Mouse (Mus musculus) lung, embryonic 16.5 days (tissue): ENCODE measurements around the gene Dpf1. TPM values are rescaled to one million over a fixed set of nuclear protein-coding genes. Genes with fewer than 3 reads are reported as not detected.

Source experiments
- ATAC-seq: fragments of 200-750 bp; cut with Nextera tagmentation; 2 replicates; pipeline ENCODE4 v1.8.0; 2017; ENCODE audit warnings: low read depth, mild to moderate bottlenecking, moderate library complexity
- H3K27ac ChIP-seq: fragments of 300-500 bp; sonication (generic); 2 replicates; pipeline ENCODE4 v1.5.1; 2014; ENCODE audit warnings: mild to moderate bottlenecking, control low read depth, low read length
- H3K27me3 ChIP-seq: fragments of 300-500 bp; sonication (generic); 2 replicates; pipeline ENCODE4 v1.6.1; 2014; ENCODE audit warnings: low read depth, low read length, mixed read lengths; ENCODE audit not compliant: control insufficient read depth, insufficient read depth
- H3K36me3 ChIP-seq: fragments of 300-500 bp; sonication (generic); 2 replicates; pipeline ENCODE4 v1.6.1; 2014; ENCODE audit warnings: low read length; ENCODE audit not compliant: control insufficient read depth, insufficient read depth
- H3K4me1 ChIP-seq: fragments of 300-500 bp; sonication (generic); replicated peaks from 2 replicates; pipeline ENCODE4 v1.6.1; 2014; ENCODE audit warnings: low read length, mixed read lengths; ENCODE audit not compliant: control insufficient read depth, insufficient read depth
- H3K4me2 ChIP-seq: fragments of 300-500 bp; sonication (generic); 2 replicates; pipeline ENCODE4 v1.6.1; 2014; ENCODE audit warnings: low read depth, low read length, control low read depth
- H3K4me3 ChIP-seq: fragments of 300-500 bp; sonication (generic); 2 replicates; pipeline ENCODE4 v1.5.1; 2014; ENCODE audit warnings: mild to moderate bottlenecking, low read length, control low read depth
- H3K9ac ChIP-seq: fragments of 300-500 bp; sonication (generic); 2 replicates; pipeline ENCODE4 v1.6.1; 2014; ENCODE audit warnings: low read length, control low read depth
- H3K9me3 ChIP-seq: fragments of 300-500 bp; sonication (generic); 2 replicates; pipeline ENCODE4 v1.6.1; 2016; ENCODE audit warnings: low read length; ENCODE audit not compliant: control insufficient read depth
- WGBS: fragments of 180-500 bp; shearing (Covaris S2); extraction: QIAGEN DNeasy Blood & Tissue Kit; methylation state at CpG from one replicate; pipeline ENCODE4 v1.1.7; 2014; 5-methylcytosine and 5-hydroxymethylcytosine counted together
- polyA plus RNA-seq: library from polyadenylated mRNA; unstranded; fragments of >200 nt; fragmentation: Nextera tagmentation; extraction: Ambion mirVana; gene quantifications from 2 replicates; pipeline ENCODE4 v1.2.1, GENCODE M21; 2015

The Dpf1 gene
- polyA plus RNA-seq, 1 experiment from 2014 or later: 8.7 TPM

- H3K27me3 ChIP-seq: no peaks in the 10 kb centered on the region; the same call in 1 of the 2 replicates
- 53% methylated on average over 17 of the region's 17 CpGs for WGBS
- H3K9ac ChIP-seq: no peak overlapping the region
- no peaks in the 10 kb centered on the region for H3K36me3 ChIP-seq
- no peak overlapping the region for H3K4me3 ChIP-seq
- H3K27ac ChIP-seq: peak overlapping the region; percentile 81
- H3K4me1 ChIP-seq: peaks cover 45% of the 10 kb centered on the region
- ATAC-seq: no peak; the same call in 1 of the 2 replicates
- no peak overlapping the region for H3K4me2 ChIP-seq
- H3K9me3 ChIP-seq: no peaks in the 10 kb centered on the region
These were observed 12.5 kb downstream of the Dpf1 start for GRCm38 (mm10) chr7:29316137-29316734.

- 2% methylated on average over 10 of the region's 10 CpGs for WGBS
- Histone ChIP-seq H3K9ac (no peak overlapping the region), H3K9me3 (no peaks in the 10 kb centered on the region), H3K27me3 (no peaks in the 10 kb centered on the region), H3K36me3 (no peaks in the 10 kb centered on the region), H3K4me3 (no peak overlapping the region), H3K27ac (peak overlapping the region; percentile 81), H3K4me1 (peaks cover 45% of the 10 kb centered on the region), H3K4me2 (peak overlapping the region; percentile 29; the same call in 1 of the 2 replicates)
- peak; percentile 57 for ATAC-seq
These were observed 13.2 kb downstream of the Dpf1 start for GRCm38 (mm10) chr7:29316976-29317375.

GRCm38 (mm10) chr7:29317558-29317957 lies 13.8 kb downstream of the Dpf1 start:
- Histone ChIP-seq H3K4me2 (peak overlapping the region; percentile 29; the same call in 1 of the 2 replicates), H3K27me3 (no peaks in the 10 kb centered on the region), H3K4me3 (no peak overlapping the region), H3K36me3 (no peaks in the 10 kb centered on the region), H3K27ac (peak overlapping the region; percentile 81), H3K4me1 (peaks cover 45% of the 10 kb centered on the region), H3K9me3 (no peaks in the 10 kb centered on the region), H3K9ac (no peak overlapping the region)
- peak; percentile 67 for ATAC-seq
- WGBS: 0% methylated on average over 2 of the region's 2 CpGs

GRCm38 (mm10) chr7:29318115-29318911 lies 14.6 kb downstream of the Dpf1 start:
- Histone ChIP-seq H3K9ac (peak overlapping the region; percentile 25), H3K4me2 (peak overlapping the region; percentile 42), H3K36me3 (peaks cover 5% of the 10 kb centered on the region), H3K27me3 (no peaks in the 10 kb centered on the region), H3K4me1 (peaks cover 45% of the 10 kb centered on the region), H3K4me3 (peak overlapping the region; percentile 36), H3K27ac (peak overlapping the region; percentile 81), H3K9me3 (no peaks in the 10 kb centered on the region)
- 4% methylated on average over 18 of the region's 18 CpGs for WGBS
- peak; percentile 70 for ATAC-seq

GRCm38 (mm10) chr7:29319337-29320307 lies 15.9 kb downstream of the Dpf1 start:
- Histone ChIP-seq H3K36me3 (peaks cover 13% of the 10 kb centered on the region), H3K27me3 (no peaks in the 10 kb centered on the region), H3K27ac (peak overlapping the region; percentile 81), H3K4me2 (peak overlapping the region; percentile 42), H3K4me3 (peak overlapping the region; percentile 36), H3K9ac (peak overlapping the region; percentile 25), H3K4me1 (peaks cover 45% of the 10 kb centered on the region), H3K9me3 (no peaks in the 10 kb centered on the region)
- WGBS: 14% methylated on average over 19 of the region's 19 CpGs
- no peak for ATAC-seq

- Histone ChIP-seq H3K9me3 (no peaks in the 10 kb centered on the region), H3K36me3 (peaks cover 47% of the 10 kb centered on the region), H3K4me2 (no peak overlapping the region), H3K27ac (no peak overlapping the region), H3K27me3 (no peaks in the 10 kb centered on the region), H3K4me1 (no peaks in the 10 kb centered on the region), H3K9ac (no peak overlapping the region), H3K4me3 (no peak overlapping the region)
- ATAC-seq: no peak
- 77% methylated on average over 6 of the region's 6 CpGs for WGBS
These were observed 23.3 kb downstream of the Dpf1 start for GRCm38 (mm10) chr7:29327087-29327486.

- Histone ChIP-seq H3K27ac (no peak overlapping the region), H3K36me3 (peaks cover 44% of the 10 kb centered on the region), H3K9me3 (no peaks in the 10 kb centered on the region), H3K9ac (no peak overlapping the region), H3K4me1 (no peaks in the 10 kb centered on the region; the same call in 1 of the 2 replicates), H3K4me2 (no peak overlapping the region), H3K4me3 (no peak overlapping the region), H3K27me3 (no peaks in the 10 kb centered on the region)
- no peak for ATAC-seq
- 92% methylated on average over 16 of the region's 16 CpGs for WGBS
These were observed 25.2 kb downstream of the Dpf1 start for GRCm38 (mm10) chr7:29328984-29329383.

- 31% methylated on average over 6 of the region's 7 CpGs for WGBS
- H3K27ac ChIP-seq: peak overlapping the region; percentile 33; the same call in 1 of the 2 replicates
These were observed 30.4 kb downstream of the Dpf1 start for GRCm38 (mm10) chr7:29334156-29334555.

More at GRCm38 (mm10) chr7:29334156-29334555, 30.4 kb downstream of the Dpf1 start:
- peaks cover 30% of the 10 kb centered on the region for H3K36me3 ChIP-seq
- H3K4me3 ChIP-seq: no peak overlapping the region
- no peaks in the 10 kb centered on the region for H3K9me3 ChIP-seq
- peak; percentile 62 for ATAC-seq
- H3K9ac ChIP-seq: no peak overlapping the region
- no peak overlapping the region for H3K4me2 ChIP-seq
- H3K27me3 ChIP-seq: no peaks in the 10 kb centered on the region
- peaks cover 2% of the 10 kb centered on the region; the same call in 1 of the 2 replicates for H3K4me1 ChIP-seq
